Mouse (Mus musculus): Measurements from ENCODE around the gene Glud1.
"Not testable (repeated sequence)": the region's sequence is repeated elsewhere in the genome, so short reads cannot be mapped to it uniquely, and the experiment has no call there.

The Glud1 gene

DNA sequence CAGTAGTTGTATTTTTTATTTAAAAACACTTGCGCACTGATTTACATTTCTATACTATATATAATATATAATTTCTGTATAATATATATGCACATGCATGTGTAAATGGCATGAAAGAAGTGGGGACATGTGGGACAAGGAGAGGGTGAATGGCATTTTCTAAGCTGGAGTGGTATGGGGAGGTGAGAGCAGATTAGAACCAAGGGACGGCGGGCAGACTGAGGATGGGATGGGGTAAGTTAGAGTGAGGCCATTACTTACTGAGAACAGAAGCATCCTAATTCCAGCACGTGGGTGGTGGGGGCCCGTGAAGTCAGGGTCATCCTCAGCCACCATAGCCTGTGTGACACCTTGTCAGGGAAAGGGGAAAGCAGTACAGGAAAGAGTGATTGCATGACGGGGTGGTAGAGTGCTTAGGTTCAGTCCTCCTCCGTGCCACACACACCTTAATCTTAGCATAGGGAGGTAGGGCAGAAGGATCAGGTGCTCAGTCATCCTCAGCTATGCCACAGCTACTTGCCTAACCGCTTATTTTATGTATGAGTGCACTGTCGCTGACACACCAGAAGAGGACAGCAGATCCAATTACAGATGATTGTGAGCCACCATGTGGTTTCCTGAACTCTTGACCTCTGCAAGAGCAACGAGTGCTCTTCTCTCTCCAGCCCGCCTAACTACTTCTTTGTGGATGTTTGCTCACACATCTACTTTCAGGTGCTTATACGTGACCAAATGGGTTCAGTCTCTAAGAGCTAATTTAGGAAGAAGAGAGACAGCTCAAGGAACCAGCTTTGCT, 35.4 kb downstream of the Glud1 start:
- in situ Hi-C loops (cut with MboI; ENCODE audit: unreplicated experiment in 2 of 2): no loop called here

DNA sequence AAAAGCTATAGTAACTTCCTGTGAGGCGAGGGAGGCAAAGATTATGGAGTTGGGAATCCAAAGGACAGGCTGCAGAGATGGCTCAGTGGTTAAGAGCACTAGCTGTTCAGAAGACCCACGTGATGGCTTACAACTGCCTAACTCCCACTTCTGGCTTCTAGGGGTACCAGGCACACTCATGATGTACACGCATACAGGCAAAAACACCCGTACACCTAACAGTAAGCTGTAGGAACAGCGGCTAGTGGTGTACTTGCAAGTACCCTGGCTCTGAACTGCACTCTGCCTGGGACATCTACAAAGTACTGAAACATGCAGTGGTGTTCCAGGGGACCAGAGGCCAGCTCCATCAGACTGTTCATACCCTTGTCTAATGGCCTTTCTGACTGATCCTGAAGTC, 36.6 kb downstream of the Glud1 start:
- in situ Hi-C loops (cut with MboI; ENCODE audit: unreplicated experiment in 2 of 2): no loop called here

DNA sequence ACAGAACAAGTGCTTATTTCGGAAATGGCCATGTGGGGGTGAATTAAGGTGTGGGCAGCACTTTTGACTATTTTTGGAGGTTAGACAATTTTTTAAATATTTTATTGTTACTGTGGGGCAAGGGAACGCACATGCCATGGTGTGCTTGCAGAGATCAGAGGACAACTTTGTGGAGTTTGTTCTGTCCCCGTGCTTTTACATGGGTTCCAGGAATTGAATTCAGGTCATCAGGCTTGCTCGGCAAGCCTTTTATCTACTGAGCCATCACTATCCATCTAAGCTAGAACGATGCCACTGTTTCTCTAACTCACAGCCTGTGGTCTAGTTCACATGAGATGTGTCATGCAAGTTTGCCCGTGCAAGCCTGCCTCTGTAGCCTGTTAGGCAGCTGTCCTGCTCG, 37.8 kb downstream of the Glud1 start:
- in situ Hi-C loops (cut with MboI; ENCODE audit: unreplicated experiment in 2 of 2): no loop called here

DNA sequence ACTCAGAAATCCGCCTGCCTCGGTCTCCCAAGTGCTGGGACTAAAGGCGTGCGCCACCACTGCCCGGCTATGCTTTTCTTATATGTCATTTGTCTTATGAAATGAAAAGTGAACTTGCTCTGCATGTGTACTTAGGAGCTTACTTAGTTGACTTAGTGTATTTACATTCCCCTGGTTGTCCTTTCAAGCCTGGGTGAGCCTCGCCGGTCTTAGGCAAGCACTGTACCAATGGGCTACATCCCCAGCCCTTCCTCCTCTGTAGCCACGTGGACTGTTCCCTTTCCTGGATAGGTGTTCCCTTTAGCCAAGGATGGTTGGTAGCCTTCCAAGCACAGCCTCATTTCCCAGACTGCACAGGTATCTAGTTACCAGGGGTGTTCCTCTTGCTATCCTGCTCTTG, 38.5 kb downstream of the Glud1 start:
- in situ Hi-C loops (cut with MboI; ENCODE audit: unreplicated experiment in 2 of 2): no loop called here

DNA sequence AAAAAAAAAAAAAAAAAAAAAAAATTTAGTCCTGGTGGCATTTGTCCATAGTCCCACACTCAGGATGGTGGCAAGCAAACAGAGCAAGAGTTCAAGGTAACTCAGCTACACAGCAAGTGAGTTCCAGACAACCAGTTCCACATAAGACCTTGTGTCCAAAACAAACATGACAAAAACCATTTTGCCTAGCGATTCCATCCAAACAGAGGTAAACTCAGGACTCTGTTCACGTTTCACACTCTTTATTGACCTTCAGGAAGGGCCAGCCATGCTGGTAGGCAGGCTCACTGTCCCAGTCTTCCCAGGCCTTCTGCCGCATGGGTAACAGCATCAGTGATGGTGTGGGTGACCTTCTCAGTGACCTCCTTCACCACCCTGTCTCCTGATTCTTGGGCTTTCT, 41.1 kb downstream of the Glud1 start:
- in situ Hi-C loops (cut with MboI; ENCODE audit: unreplicated experiment in 2 of 2): no loop called here

DNA sequence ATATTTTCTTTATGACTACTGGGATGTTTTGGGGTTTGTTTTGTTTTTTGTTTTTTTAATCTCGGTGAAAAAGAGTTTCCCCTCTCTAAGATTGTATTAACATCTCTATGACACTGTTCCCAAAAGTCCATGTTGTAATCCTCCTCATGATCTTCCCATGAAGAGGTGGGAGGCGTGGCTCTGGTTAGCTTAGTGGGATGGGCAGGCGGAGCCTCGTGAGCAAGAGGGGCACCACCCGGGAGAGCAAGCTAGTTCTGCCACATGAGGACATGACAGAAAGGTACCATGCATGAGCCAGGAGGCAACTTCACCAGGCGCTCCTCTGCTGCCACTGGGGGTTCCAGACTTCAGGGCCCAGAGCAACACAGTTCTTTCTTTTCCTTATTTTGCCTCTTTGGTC, 42.0 kb downstream of the Glud1 start:
- in situ Hi-C loops (cut with MboI; ENCODE audit: unreplicated experiment in 2 of 2): no loop called here

DNA sequence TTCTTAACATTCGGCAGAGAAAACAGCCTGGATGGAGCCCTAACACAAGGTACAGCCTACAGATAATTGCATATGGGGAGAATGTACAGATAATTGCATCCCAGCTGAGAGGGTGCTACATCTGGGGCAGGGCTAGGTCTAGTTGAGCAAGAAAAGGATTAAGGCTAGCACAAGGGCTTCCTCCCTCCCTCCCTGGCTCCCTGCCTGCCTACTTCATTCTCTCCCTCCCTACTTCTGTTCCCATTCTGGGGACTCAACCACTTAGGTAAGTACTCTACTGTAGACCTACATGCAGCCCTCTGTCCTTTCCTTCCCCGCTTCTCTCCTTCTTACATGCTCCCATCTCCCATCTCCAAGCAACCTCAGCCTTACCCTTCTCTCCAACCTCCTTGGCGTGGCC, 42.8 kb downstream of the Glud1 start:
- in situ Hi-C loops (cut with MboI; ENCODE audit: unreplicated experiment in 2 of 2): no loop called here

DNA sequence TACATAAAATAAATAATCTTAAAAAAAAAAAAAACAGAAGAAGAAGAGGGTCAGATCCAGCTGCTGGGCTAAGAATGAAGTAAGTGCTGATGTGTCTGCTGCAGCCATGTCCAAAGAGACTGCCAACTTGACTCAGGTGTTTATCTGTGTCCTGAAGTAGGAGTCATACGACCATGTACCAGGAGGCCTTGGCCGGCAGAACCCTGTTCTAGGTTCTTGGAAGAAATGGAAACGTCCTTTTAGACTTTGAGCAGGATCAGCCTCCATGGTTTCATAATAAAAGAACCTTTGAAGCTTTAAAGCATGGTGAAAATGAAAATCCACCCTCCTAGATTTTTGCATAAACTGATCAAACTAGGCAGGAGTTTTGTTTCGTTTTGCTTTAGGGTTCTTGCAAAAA, 43.9 kb downstream of the Glud1 start:
- in situ Hi-C loops (cut with MboI; ENCODE audit: unreplicated experiment in 2 of 2): no loop called here

DNA sequence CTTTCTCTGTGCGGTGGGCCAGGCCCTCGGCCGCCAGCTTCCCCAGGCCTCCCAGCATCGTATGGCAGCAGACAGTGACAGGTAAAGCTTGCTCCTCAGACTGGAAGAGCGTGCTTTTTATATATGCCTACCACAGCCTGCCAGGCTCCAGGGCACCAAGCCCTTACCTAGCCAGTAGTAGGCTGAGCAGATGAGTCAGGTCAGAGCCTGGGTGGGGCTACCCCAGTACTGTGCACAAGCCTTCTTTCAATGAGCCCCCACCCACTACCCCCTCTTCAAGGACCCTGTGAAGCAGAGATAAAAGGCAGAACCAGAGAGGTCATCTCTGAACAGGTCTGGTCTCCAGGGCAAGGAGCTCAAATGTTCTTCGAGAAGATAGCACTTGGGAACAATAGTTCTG, 44.8 kb downstream of the Glud1 start, which contains the start of gene Fam25c:
Gene Fam25c (minus strand): TSS at position 133 of the 400 bp plus-strand sequence.
- in situ Hi-C loops (cut with MboI; ENCODE audit: unreplicated experiment in 2 of 2): loop anchor here in 1 of 2 experiments (5.0 kb wide), 1 partner anchor 42 kb away; no protein-coding TSS in a partner anchor

DNA sequence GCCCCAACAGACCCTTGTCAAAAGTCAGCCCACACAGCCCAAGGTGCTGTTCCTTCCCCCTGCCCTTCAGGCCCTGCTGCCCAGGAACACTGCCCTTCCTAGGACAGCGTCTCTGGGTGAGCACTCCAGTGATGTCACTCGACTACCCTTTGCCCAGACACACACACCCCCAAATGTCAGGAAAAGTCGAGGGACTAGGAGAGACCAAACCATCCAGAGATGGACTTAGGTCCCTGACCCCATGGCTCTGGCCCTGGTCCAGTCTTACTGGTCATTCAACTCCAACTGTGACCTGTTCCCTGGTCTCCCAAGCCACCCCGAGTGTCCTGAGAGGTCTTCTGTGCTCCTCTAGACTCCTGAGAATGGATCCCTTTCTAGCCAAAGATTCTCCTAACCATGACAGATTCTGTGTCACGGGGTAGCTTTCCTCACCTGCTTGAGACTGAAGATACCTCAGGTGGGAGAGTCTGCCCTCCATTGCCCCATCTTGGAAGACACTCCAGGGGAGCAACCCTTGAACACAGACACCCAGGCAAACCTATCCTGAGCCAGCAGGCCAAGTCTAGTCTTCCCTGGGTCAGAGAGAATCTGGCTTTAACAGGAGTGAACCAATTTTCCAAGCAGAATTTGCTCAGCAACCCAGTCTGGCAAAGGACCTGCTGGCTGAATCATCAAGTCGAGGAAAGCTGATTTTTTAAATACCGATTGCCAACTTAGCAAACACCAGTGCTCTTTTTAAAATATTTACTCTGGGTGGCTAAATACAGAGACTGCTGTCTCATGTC, 47.3 kb downstream of the Glud1 start:
- in situ Hi-C loops (cut with MboI; ENCODE audit: unreplicated experiment in 2 of 2): loop anchor here in 1 of 2 experiments (5.0 kb wide), 1 partner anchor 39 kb away; no protein-coding TSS in a partner anchor

DNA sequence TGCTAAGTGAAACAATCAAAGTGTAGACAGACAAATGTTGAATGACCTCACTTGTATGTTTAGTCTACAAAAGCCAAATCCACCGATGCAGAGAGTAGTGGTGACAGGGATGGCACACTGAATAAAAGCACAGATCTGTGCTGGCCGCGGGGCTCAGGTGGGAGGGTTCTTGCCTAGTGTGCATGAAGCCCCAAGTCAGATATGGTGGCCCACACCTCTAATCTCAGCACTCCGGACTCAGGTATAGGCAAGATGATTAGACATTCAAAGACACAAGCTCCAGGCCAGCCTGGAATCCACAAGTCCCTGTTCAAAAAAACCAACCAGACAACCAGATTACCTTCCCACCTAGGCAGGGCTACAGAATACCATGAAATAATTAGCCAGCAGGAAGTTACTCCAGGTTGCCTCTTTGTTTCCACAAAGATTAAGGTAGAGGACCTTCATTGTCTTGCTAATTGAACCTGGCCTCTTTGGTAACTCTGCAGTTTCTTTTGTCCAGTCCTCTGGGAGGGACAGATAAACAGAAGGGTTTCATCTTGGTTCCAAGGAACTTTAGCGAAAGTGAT, 49.2 kb downstream of the Glud1 start:
- in situ Hi-C loops (cut with MboI; ENCODE audit: unreplicated experiment in 2 of 2): loop anchor here in 1 of 2 experiments (5.0 kb wide), 1 partner anchor 38 kb away; no protein-coding TSS in a partner anchor

DNA sequence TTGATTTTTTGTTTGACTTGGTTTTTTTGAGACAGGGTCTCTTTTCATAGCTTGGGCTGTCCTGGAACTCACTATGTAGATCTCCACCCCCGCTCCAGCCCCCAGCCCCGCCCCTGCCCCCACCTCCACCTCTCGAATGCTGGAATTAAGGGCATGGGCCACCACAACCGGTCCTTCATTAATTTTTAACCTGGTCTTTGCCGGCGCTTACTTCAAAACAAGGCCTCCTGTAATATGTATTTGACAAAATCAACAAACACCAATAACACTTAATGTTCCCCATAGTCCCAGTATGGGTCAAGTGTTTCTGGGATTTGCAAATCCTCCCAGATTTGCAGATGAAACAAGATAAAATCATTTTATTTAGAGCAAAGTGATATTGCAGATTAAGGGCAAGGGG, 49.7 kb downstream of the Glud1 start:
- in situ Hi-C loops (cut with MboI; ENCODE audit: unreplicated experiment in 2 of 2): no loop called here

DNA sequence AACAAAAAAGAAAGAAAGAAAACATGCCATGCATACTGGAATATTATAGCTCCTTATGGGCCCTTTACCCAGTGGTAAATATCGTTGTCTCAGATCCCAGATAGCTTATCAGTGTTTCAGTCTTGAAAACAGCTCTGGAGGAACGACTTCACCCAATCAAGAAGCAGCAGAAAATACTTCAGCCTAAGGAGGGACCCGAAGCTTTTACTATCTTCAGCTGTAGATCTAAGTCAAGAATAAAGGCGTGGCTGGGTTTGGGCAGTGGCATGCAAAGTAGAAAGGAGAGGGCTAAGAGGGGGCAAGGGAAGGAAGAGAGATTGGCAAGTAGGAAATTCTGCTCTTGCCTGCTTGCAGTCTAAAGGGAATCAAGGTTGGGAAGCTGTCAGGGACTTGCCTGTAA, 51.6 kb downstream of the Glud1 start:
- in situ Hi-C loops (cut with MboI; ENCODE audit: unreplicated experiment in 2 of 2): no loop called here

DNA sequence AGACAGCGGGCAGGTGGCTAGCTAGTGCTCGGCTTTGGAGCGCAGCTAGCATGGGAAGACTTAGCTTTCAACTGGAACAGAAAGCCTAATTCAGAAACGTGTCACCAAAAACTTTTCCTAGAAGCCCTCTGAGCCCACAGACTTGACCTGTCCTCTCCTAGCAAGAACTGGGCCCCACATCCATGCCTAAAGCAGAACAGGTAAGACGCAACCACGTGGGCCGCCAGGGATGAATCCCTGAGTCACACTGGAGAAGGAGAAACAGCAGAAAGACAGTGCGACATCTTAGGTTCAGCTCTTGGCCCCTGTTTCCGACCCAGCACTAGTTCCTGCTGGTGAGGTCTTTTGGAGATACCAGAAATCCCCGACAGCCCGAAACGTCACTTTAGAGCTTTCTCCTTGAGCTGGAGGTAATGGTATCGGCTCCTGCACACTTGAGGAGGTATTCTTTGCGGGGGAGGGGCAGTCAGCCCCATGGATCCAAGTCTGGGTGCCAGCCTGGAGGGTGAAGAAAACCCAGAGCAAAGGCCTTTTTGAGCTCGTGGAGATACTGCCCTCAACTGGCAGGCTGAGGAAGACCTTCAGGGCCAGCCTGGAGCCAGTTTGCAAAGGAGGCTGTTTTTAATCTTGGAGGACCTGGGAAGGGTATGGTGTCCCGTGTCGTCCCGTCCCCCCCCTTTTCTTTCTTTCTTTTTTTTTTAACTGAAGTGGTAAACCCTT, 52.4 kb downstream of the Glud1 start:
- in situ Hi-C loops (cut with MboI; ENCODE audit: unreplicated experiment in 2 of 2): no loop called here

DNA sequence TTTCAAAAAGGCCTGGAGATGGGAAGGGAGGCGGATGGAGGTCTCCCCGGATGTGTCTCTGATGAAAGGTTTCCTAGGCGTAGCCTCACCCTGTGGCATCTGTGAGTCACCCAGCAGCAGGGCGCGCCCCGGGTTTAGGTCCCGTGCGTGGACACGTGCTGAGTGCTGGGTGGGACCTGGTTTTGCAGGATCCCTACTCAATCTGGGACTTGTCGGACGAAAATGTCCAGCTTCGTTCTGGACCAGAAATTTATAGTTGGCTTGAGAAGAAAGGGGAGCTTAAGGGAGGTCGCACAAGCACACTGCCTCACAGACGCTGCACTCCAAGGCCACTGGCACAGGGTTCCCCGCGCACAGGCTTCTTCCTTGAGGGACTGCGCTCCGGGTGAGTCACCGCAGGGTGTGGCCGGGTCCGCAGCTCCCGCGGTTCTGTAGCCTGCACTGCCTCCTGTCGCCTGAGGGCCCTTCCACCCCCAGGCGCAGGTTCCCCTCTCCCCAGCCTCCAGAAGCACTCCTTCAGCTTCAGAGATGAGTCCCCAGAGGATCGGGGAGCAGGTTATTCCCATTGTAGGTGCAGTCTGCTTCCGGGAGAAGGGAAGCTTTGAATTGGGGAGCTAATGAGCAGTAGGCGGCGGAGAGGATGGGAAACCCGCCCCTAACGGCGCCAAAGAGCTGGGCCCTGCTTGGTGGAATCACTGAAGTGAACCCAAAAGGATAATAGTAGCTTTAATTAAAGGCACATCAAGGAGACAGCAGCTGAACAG, 53.1 kb downstream of the Glud1 start:
- in situ Hi-C loops (cut with MboI; ENCODE audit: unreplicated experiment in 2 of 2): no loop called here

DNA sequence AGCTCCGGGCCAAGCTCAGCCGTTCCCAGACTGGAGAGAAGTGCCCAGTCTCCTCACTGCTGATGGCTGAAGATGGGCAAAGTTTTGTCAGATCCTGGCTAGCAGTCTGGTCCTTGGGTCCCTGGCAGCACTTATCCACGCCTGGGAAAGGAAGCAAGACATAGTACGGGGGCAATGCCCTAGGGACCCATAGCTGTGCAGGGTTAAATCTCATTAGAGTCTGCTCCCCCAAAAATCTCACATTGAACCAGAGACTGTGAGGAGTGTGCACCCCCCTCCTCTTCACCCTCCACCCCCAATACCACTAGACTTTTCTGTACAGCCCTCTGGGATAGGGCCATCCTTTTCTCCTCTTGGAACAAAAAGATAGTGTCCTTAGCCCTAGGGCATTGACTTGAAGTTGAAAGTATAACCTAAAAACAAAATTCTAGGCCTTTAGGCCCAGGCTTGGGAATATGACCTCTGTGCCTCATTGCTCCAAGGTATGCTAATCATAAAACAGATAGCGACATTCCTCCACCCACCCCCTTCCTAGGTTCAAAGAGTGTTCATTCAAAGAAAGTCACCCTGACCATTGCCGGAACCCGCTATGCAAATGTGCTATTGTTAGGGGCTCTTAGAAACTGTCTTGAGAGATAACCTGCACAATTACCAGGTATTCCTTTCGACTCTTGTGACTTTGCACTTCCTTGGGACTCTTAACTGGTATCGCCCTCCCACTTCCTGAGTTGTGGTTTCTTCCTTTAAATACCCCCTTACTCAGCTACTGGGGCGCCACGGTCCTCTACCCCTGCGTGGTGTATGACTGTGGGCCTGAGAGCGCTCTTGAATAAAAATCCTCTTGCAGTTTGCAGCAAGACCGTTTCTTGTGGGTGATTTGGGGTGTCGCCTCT, 54.0 kb downstream of the Glud1 start:
- in situ Hi-C loops (cut with MboI; ENCODE audit: unreplicated experiment in 2 of 2): not testable (repeated sequence)

DNA sequence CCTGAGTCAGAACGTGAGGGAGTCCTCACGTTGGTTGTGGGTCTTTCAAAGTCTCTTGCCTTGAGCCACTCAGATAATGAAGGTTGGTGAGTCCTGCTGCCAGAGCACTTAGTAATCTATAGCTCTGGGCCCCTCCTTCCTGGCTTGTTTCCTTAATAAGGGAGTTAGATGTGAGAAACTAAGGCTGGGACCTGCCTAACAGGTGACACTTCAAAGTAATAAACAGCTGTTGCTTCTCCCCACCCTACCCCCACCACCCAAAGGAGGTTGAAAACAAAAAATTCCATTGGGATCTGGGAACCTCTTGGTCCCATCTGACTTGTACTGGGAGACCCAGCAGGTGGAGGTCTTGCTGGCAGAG, 54.6 kb downstream of the Glud1 start:
- in situ Hi-C loops (cut with MboI; ENCODE audit: unreplicated experiment in 2 of 2): no loop called here

DNA sequence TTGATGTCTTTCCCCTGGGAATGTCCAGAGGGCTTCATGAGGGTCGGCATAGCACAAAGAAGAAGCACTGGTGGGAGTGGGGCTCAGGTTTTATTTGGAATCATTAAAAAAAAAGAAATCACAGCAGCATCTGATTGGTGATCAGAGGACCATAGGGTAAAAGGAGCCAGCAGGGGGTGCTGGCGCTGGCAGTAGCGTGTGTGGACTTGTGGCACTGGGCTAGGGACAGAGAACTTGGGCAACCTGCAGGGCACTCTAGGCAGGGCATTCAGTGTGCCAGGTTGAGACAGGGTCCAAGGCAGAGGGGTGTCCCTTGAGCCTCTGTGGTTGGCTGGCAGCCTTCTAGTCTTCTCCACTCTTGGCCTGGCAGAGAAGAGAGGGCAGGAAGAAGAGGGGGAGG, 59.7 kb downstream of the Glud1 start:
- in situ Hi-C loops (cut with MboI; ENCODE audit: unreplicated experiment in 2 of 2): no loop called here

DNA sequence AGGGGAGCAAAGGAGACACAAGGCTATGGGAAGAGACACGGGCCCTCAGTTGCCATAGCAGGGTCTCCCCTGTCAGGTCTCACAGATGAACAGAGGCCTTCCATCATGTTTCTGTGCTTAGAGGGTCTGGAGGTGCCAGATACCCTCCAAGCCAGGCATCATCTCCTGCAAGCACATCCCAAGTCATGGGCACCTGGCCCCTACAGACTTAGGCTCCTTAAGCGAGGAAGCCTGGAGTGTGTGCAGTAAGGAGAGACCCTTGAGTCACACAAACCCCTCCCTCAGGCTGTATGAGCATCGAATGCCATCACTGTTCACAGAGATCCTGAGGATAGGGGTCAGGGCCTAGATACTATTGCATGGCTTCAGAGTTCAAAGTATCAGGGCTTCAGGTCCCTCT, 60.4 kb downstream of the Glud1 start:
- in situ Hi-C loops (cut with MboI; ENCODE audit: unreplicated experiment in 2 of 2): no loop called here
